Mouse (Mus musculus): Measurements from ENCODE around the gene Gm9747.

DNA sequence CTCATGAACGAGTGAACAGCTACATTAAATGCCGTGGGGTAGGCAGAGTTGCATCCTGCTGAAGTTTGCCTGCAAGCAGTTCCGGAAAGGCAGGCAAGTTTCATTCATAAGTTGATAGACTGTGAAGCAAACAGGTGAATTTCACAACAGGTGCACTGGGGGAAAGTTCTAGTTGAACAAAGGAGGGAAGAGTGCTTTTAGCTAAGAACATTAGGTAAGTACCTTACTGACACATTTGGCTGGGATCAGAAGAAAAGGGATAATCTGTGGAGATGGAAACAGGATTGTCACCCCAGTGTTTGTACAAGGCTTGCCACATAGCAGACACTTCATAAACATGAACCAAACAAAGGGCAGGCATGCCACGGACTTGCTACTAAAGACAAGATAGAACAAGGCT, 5.3 kb downstream of the Gm9747 start:
- TF ChIP-seq POLR2A (IDR thresholded peaks at IDR 0.05; ENCODE audit: low read depth, low read length) (no peak), CTCF (conservative IDR thresholded peaks at IDR 0.05; ENCODE audit: insufficient read depth, insufficient read length, low read depth, low read length) (no peak)

All from kidney, adult 2 months (tissue).